Mouse (Mus musculus) liver, embryonic 11.5 days (tissue): ENCODE measurements around the gene Mrm2. TPM values are rescaled to one million over a fixed set of nuclear protein-coding genes. Genes with fewer than 3 reads are reported as not detected.
A peak's percentile ranks its signal among the peaks of the same experiment; 100 is the strongest.

Experiments
- ATAC-seq: fragments of 200-750 bp; cut with Nextera tagmentation; replicated peaks from 2 replicates; pipeline ENCODE4 v1.8.0; 2017; ENCODE audit warnings: moderate number of reproducible peaks, mild to moderate bottlenecking, moderate TSS enrichment, moderate library complexity; ENCODE audit not compliant: low FRiP score
- DNase-seq: peaks from one replicate; pipeline ENCODE4 v3.0.0-alpha.2; 2017; ENCODE audit warnings: low spot score
- H3K27ac ChIP-seq: fragments of 300-500 bp; sonication (generic); 2 replicates; pipeline ENCODE4 v1.5.1; 2014; ENCODE audit warnings: mild to moderate bottlenecking, low read depth, low read length, control low read depth
- H3K27me3 ChIP-seq: fragments of 300-500 bp; sonication (generic); replicated peaks from 2 replicates; pipeline ENCODE4 v1.6.1; 2014; ENCODE audit warnings: low read length, mixed read lengths; ENCODE audit not compliant: control insufficient read depth, insufficient read depth
- H3K36me3 ChIP-seq: fragments of 300-500 bp; sonication (generic); 2 replicates; pipeline ENCODE4 v1.6.1; 2014; ENCODE audit warnings: mild to moderate bottlenecking, low read length, moderate library complexity, mixed read lengths; ENCODE audit not compliant: control insufficient read depth, insufficient read depth
- H3K4me1 ChIP-seq: fragments of 300-500 bp; sonication (generic); replicated peaks from 2 replicates; pipeline ENCODE4 v1.6.1; 2014; ENCODE audit warnings: low read length, mixed read lengths; ENCODE audit not compliant: control insufficient read depth, insufficient read depth
- H3K4me2 ChIP-seq: fragments of 300-500 bp; sonication (generic); 2 replicates; pipeline ENCODE4 v1.6.1; 2014; ENCODE audit warnings: mild to moderate bottlenecking, control low read depth, moderate library complexity
- H3K4me3 ChIP-seq: fragments of 300-500 bp; sonication (generic); 2 replicates; pipeline ENCODE4 v1.5.1; 2014; ENCODE audit warnings: low read depth, low read length, control low read depth
- H3K9ac ChIP-seq: fragments of 300-500 bp; sonication (generic); 2 replicates; pipeline ENCODE4 v1.6.1; 2014; ENCODE audit warnings: low read depth, low read length, control low read depth
- H3K9me3 ChIP-seq: fragments of 300-500 bp; sonication (generic); 2 replicates; pipeline ENCODE4 v1.6.1; 2016; ENCODE audit warnings: low read length, inconsistent platforms, mixed read lengths; ENCODE audit not compliant: control insufficient read depth
- WGBS: fragments of 180-500 bp; shearing (Covaris S2); extraction: QIAGEN DNeasy Blood & Tissue Kit; methylation state at CpG from one replicate; pipeline ENCODE4 v1.1.7; 2014; 5-methylcytosine and 5-hydroxymethylcytosine counted together
- polyA plus RNA-seq: library from polyadenylated mRNA; unstranded; fragments of >200 nt; fragmentation: Nextera tagmentation; extraction: Ambion mirVana; gene quantifications from 2 replicates; pipeline ENCODE4 v1.2.1, GENCODE M21; 2014

Gene Mrm2
- 20.2 and 21.7 TPM in 2 replicates for polyA plus RNA-seq

DNA sequence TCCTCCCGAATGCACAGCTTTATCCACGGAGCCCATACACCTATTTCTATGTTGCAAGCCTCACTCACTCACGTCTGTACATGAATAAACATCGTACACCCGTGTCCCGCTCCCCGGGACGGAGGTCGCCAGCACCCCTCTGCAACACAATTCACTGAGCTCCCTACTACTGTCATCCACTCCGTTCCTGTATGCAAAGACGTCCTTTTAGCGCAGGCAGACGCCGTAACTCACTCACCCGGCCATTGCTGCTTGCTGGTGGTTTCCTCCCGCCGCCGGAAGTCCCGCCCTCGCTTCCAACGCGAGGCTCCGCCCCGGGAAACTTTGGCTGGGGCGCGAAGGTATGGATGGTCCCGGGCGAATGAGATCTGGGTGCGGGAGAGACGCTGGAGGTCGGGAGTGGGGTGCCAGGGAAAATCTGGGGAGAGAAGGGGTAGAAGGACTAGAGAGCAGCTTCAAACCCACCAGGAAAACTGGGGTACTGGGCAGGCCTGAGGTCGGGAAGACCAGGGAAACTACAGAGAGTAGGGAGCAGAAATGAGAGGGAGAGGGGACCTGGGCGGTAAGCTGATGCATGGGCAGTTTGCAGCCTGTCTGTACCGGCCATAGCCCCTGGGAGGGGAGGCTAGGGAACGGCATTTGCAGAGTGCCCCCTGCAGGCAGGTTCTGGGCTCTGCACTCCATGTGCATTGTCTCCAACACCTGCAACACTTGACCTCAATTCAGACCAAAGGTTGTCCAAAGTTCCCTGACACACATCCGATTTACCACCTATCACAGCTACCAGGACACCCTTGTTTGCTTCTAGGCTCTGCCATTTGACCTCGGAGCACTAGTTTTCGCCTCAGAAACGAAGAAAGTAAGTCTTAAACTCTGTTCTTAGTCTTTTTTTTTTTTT lies at the start of gene Mrm2:
Gene Mrm2, minus strand, starts transcription at position 284 of the 898 bp plus-strand sequence.
- DNase-seq (peak; percentile 87), ATAC-seq (peak; percentile 87)
- Histone ChIP-seq H3K4me3 (peak within 1 kb of the TSS; percentile 84), H3K4me2 (peak within 1 kb of the TSS; percentile 92), H3K4me1 (peaks cover 14% of the 10 kb centered on the region), H3K9ac (peak within 1 kb of the TSS; percentile 95), H3K27ac (peak within 1 kb of the TSS; percentile 96), H3K9me3 (no peaks in the 10 kb centered on the region), H3K36me3 (peaks cover 11% of the 10 kb centered on the region), H3K27me3 (no peaks in the 10 kb centered on the region)
- WGBS, result under 1% methylated on average over 39 of the region's 39 CpGs

- no peak overlapping the region for H3K4me2 ChIP-seq
- no peak overlapping the region for H3K4me3 ChIP-seq
- no peak overlapping the region for H3K9ac ChIP-seq
- 83% methylated on average over 7 of the region's 7 CpGs for WGBS
- no peaks in the 10 kb centered on the region for H3K27me3 ChIP-seq
- ATAC-seq (no peak), DNase-seq (no peak)
- H3K36me3 ChIP-seq, result no peaks in the 10 kb centered on the region; the same call in 1 of the 2 replicates
- no peaks in the 10 kb centered on the region for H3K9me3 ChIP-seq
- H3K4me1 ChIP-seq, result peaks cover 12% of the 10 kb centered on the region
- no peak overlapping the region for H3K27ac ChIP-seq
Observed at GRCm38 (mm10) chr5:140381156-140381555, 49.5 kb upstream of the Mrm2 start.

- Histone ChIP-seq H3K9me3 (no peaks in the 10 kb centered on the region), H3K27me3 (no peaks in the 10 kb centered on the region), H3K36me3 (no peaks in the 10 kb centered on the region; the same call in 1 of the 2 replicates), H3K27ac (no peak overlapping the region), H3K4me1 (peaks cover 8% of the 10 kb centered on the region), H3K9ac (no peak overlapping the region), H3K4me2 (no peak overlapping the region), H3K4me3 (no peak overlapping the region)
- DNase-seq (no peak), ATAC-seq (no peak)
- WGBS, result 47% methylated on average over 6 of the region's 6 CpGs
Observed at GRCm38 (mm10) chr5:140379299-140379698, 47.6 kb upstream of the Mrm2 start.

DNA sequence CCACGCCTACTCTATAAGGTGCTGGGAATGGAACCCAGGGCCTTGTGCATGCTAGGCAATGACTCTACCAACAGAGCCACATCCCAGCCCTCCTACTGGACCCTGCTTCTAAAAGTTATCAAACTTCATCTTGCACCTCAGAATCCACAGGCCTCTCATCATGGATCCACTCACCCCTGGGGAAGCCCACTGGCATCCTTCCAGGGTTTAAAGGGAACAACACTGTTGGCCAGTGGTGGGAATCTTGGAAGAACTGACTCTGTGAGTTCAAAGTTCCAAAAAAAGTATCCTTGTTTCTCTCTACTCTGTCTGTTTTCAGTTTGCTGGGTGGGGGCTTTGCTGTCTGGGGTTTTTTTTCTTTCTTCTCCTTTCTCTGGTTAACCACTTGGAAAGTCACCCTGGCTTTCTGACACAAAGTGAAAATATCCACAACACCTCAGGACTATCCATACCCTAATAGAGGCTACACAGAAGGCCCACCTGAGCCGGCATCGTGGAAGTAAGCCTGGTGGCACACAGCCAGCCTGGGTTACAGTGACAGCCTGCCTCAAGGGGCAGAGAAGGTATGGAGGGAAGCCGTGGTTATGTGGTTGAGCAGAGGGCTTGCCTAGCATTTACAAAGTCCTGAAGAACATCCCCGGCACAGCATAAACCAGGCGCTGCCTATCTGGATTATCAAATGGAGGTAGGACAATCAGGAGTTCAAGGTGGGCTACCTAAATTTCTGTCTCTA lies 46.6 kb upstream of the Mrm2 start:
- Histone ChIP-seq H3K9ac (no peak overlapping the region), H3K27me3 (no peaks in the 10 kb centered on the region), H3K4me2 (no peak overlapping the region), H3K9me3 (no peaks in the 10 kb centered on the region), H3K36me3 (no peaks in the 10 kb centered on the region; the same call in 1 of the 2 replicates), H3K4me1 (peaks cover 3% of the 10 kb centered on the region; the same call in 1 of the 2 replicates), H3K27ac (no peak overlapping the region), H3K4me3 (no peak overlapping the region)
- DNase-seq (no peak), ATAC-seq (no peak)
- WGBS, result 80% methylated on average over 6 of the region's 6 CpGs

- peaks cover 15% of the 10 kb centered on the region for H3K4me1 ChIP-seq
- no peak overlapping the region for H3K9ac ChIP-seq
- ATAC-seq (no peak), DNase-seq (no peak)
- no peaks in the 10 kb centered on the region for H3K27me3 ChIP-seq
- H3K4me3 ChIP-seq, result no peak overlapping the region
- no peak overlapping the region for H3K27ac ChIP-seq
- 79% methylated on average over 4 of the region's 4 CpGs for WGBS
- no peaks in the 10 kb centered on the region for H3K36me3 ChIP-seq
- no peak overlapping the region for H3K4me2 ChIP-seq
- no peaks in the 10 kb centered on the region for H3K9me3 ChIP-seq
Observed at GRCm38 (mm10) chr5:140375249-140375829, 43.6 kb upstream of the Mrm2 start.

DNA sequence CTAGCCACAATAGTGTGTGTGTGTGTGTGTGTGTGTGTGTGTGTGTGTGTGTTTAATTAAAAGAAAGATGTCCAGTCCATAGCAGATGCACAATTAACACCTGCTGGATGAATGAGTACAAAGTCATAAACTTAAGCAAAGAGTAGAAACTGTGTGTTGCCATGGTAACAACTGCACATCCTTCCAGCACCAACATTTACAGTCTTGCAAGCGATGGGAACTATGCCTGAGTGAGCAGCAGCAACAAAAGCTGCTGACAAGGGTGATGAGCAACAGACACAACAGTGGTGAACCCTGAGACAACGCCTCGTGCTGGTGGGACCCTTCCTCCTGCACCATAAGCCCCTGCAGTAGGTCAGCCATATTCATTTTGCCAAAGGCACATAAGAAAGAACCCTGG lies 42.5 kb upstream of the Mrm2 start:
- Histone ChIP-seq H3K9ac (no peak overlapping the region), H3K4me2 (no peak overlapping the region), H3K27me3 (no peaks in the 10 kb centered on the region), H3K4me3 (no peak overlapping the region), H3K36me3 (no peaks in the 10 kb centered on the region), H3K4me1 (peaks cover 27% of the 10 kb centered on the region), H3K9me3 (no peaks in the 10 kb centered on the region), H3K27ac (no peak overlapping the region; the same call in 1 of the 2 replicates)
- no peak for DNase-seq
- no peak for ATAC-seq
- WGBS, result 84% methylated on average over 3 of the region's 3 CpGs

- H3K9ac ChIP-seq, result no peak overlapping the region
- H3K36me3 ChIP-seq, result no peaks in the 10 kb centered on the region
- no peaks in the 10 kb centered on the region for H3K27me3 ChIP-seq
- no peaks in the 10 kb centered on the region for H3K9me3 ChIP-seq
- ATAC-seq, result no peak
- no peak overlapping the region for H3K4me3 ChIP-seq
- H3K27ac ChIP-seq, result no peak overlapping the region; the same call in 1 of the 2 replicates
- H3K4me2 ChIP-seq, result no peak overlapping the region
- DNase-seq, result no peak
- 75% methylated on average over 2 of the region's 2 CpGs for WGBS
- peaks cover 29% of the 10 kb centered on the region for H3K4me1 ChIP-seq
Observed at GRCm38 (mm10) chr5:140373711-140374110, 42.0 kb upstream of the Mrm2 start.

- Histone ChIP-seq H3K36me3 (no peaks in the 10 kb centered on the region), H3K9ac (no peak overlapping the region), H3K27me3 (no peaks in the 10 kb centered on the region), H3K9me3 (no peaks in the 10 kb centered on the region), H3K4me3 (no peak overlapping the region), H3K4me2 (no peak overlapping the region), H3K4me1 (peaks cover 30% of the 10 kb centered on the region), H3K27ac (no peak overlapping the region)
- DNase-seq (no peak), ATAC-seq (no peak)
- WGBS, result 81% methylated on average over 3 of the region's 3 CpGs
Observed at GRCm38 (mm10) chr5:140371671-140372070, 40.0 kb upstream of the Mrm2 start.
